Mouse (Mus musculus) ES-CJ7 (cell line): ENCODE data around the gene Kantr.
"Not testable (repeated sequence)": the region's sequence is repeated elsewhere in the genome, so short reads cannot be mapped to it uniquely, and the experiment has no call there.

Experiments used
- DNase-seq: peaks from one replicate; pipeline ENCODE4 v3.0.0; 2011; ENCODE audit warnings: low read depth, low spot score

Kantr gene

GRCm38 (mm10) chrX:152326996-152327688, at the start of gene Kantr:
TSS of gene Kantr (minus strand) at chrX:152327495.
- peak; percentile 88 for DNase-seq

DNA sequence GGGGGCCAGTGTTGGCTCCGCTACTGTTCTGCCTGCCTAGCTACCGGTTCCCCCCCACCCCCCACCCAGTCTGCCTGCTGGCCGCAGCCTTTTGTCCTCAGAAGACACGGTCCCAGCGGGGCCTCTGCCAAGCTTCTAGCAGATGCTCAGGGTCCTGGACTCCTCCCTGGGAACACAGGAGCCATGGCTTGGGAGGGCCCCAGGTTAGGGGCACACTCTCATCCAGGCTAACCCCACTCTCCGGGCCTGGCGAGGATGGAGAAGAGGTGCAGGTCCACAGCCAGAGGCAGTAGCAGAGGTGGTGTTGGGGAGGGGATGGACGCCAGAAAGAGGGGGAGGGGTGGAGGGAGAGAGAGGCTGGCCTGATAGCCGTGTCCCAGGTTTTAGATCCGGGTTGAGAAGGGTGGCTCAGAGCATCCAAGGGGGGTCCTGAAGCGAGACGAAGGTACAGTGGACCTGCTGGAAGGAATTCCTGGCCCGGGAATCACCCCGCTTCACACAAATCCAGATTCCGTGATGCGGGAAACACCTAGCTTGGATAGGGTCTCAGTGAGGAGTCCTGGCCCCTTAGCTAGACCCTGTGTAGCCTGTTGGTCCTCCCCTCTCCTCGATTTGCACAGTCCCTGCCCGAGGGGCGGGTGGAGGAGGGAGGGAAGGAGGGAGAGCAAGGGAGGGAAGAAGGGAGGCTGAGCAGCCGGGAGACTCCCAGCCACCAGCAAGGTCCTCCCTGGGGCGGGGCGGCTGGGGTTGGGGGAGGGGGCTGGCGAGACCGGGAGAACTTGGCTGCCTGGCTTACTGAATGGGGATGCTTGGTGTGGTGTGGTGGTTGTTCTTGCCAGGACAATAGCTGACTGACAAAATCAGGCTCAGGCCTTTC, 41.3 kb upstream of the Kantr start, which contains the start of gene Gpr173:
Gpr173 (minus strand) TSS at position 308 of the 877 bp plus-strand sequence.
- DNase-seq, result peak; percentile 53

- no peak for DNase-seq
Observed at GRCm38 (mm10) chrX:152368054-152368396, 40.7 kb upstream of the Kantr start.

- no peak for DNase-seq
Observed at GRCm38 (mm10) chrX:152366418-152366817, 39.1 kb upstream of the Kantr start.

DNA sequence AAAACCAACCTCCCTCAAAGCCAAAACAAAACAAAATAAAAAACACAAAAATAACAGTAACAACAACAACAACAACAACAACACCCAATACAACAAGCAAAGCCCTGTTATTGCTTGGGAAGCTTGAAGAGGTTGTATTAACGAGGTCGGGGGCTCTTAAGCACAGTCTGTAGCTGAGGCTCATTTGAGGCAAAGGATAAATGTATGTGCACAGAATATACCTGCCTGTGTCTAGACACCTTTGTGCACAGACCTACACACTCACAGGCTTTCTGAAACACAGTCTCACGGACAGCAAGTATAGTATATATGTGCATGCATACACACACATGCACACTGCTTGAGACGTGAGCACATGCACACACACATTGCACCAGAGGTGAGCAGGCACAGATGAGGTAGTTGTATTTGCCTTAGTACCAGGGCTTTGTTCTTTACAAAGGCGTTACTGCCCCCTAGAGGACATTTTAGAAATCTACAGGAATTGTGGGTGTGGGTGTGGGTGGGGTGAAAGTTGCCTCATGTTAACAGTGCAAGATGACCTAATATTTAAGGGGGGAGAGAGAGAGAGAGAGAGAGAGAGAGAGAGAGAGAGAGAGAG, 25.4 kb upstream of the Kantr start:
- DNase-seq, result peak; percentile 59

DNA sequence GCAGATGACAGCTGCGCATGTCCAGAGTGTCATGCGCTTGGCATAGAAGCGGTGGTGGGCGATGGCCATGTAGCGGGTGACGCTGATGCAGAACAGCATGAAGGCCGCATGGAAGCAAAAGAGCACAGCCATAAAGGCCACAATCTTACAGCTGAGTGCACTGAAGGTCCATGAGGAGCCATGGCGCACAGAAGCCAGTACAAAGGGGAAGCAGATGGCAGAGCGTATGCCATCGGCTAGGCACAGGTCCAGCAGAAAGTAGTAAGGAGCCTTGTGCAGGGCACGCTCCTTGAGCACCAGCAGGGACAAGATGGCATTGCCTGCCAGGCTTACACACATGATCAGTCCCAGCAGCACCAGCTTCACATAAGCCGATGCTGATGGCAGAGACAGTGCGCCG, 19.7 kb upstream of the Kantr start:
- no peak for DNase-seq

- no peak for DNase-seq
Observed at GRCm38 (mm10) chrX:152346587-152346986, 19.3 kb upstream of the Kantr start.

GRCm38 (mm10) chrX:152342903-152343302, 15.6 kb upstream of the Kantr start:
- no peak for DNase-seq

DNA sequence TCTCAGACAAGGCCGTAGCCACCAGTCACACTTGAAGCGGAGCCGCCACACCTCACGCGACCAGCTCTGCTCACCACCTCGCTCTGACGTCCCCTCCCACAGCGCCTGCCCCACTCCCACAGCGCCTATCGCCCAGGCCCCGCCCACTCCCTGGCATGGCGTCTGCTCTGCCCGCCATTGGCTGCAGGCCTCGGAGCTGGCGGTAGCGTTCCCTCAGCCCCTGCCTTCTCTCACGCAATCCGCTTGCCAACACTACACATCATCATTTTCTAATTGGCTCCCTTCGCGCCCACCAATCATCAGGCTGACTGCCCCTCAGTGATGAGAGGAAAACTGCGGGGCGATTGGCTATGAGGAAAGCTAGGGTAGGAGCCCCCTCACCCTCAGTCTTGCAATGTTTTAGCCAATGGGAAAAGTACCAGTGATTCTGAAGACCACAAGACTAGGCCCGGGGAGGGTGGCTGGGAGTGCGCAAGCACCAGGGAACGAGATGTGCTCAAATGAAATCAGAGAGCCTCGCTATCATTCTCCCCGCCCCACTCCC, 15.1 kb upstream of the Kantr start, which contains the start of gene Tspyl2:
Tspyl2 (minus strand) TSS at position 68 of the 544 bp plus-strand sequence.
- DNase-seq, result peak; percentile 96

DNA sequence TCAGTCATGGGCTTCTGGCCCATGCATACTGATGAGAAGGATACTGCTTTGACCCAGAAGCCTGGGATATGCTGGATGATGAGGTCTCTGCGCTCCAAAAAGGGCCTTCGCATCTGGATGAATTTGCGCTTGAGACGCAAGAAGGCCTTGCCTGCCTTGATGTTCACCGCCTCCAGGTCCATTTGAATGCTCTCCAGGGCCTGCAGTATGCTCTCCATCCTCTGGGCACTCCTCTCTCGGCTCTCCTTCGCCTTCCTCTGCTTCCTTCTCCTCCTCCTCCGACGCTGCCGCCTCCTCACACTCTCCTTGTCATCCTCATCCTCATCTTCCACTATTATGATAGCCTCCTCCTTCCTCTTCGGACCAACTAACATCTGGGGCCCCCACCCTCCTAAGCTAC, 14.2 kb upstream of the Kantr start:
- DNase-seq, result no peak

GRCm38 (mm10) chrX:152336546-152337332, 9.4 kb upstream of the Kantr start:
- peak; percentile 94 for DNase-seq

- not testable (repeated sequence) for DNase-seq
Observed at GRCm38 (mm10) chrX:152336123-152336522, 8.8 kb upstream of the Kantr start.

- DNase-seq, result not testable (repeated sequence)
Observed at GRCm38 (mm10) chrX:152329400-152329799, 2.1 kb upstream of the Kantr start.

- DNase-seq, result no peak
Observed at GRCm38 (mm10) chrX:152327689-152328052, 376 bp upstream of the Kantr start.

- no peak for DNase-seq
Observed at GRCm38 (mm10) chrX:152323584-152323983, 3.7 kb downstream of the Kantr start.

- no peak for DNase-seq
Observed at GRCm38 (mm10) chrX:152322776-152323175, 4.5 kb downstream of the Kantr start.

- no peak for DNase-seq
Observed at GRCm38 (mm10) chrX:152320535-152320934, 6.8 kb downstream of the Kantr start.

- peak; percentile 25 for DNase-seq
Observed at GRCm38 (mm10) chrX:152307942-152308341, 19.4 kb downstream of the Kantr start.

GRCm38 (mm10) chrX:152307371-152307770, 19.9 kb downstream of the Kantr start:
- no peak for DNase-seq

GRCm38 (mm10) chrX:152306224-152306623, 21.1 kb downstream of the Kantr start:
- peak; percentile 30 for DNase-seq

DNA sequence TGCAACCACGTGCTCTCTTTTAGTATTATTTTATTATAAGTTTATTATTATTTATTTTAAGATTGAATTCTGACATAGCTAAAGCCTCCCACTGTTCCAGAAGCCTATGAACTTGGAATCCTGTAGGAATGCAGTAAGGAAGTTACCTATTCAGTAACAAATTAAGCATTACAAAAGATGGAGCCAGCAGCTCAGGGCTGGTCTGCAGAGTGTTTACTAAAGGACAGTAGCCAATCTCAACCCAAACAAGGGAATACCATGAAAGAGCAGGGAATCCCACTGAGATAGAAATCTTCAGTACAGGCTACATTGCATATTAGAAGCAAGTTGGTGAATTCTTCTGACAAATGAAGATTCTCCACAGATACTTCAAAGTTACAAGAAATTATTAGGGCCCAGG, 40.3 kb downstream of the Kantr start:
- DNase-seq, result peak; percentile 59
